Mouse (Mus musculus): Measurements from ENCODE around the gene Slc34a2.

Slc34a2 gene

GRCm38 (mm10) chr5:53037781-53038180 is at the start of gene Slc34a2:
TSS of gene Slc34a2 (plus strand) at chr5:53038081.
- DNase-seq, result no peak

- DNase-seq, result no peak
These were observed 47.1 kb upstream of the Slc34a2 start for GRCm38 (mm10) chr5:52990687-52991341.

DNA sequence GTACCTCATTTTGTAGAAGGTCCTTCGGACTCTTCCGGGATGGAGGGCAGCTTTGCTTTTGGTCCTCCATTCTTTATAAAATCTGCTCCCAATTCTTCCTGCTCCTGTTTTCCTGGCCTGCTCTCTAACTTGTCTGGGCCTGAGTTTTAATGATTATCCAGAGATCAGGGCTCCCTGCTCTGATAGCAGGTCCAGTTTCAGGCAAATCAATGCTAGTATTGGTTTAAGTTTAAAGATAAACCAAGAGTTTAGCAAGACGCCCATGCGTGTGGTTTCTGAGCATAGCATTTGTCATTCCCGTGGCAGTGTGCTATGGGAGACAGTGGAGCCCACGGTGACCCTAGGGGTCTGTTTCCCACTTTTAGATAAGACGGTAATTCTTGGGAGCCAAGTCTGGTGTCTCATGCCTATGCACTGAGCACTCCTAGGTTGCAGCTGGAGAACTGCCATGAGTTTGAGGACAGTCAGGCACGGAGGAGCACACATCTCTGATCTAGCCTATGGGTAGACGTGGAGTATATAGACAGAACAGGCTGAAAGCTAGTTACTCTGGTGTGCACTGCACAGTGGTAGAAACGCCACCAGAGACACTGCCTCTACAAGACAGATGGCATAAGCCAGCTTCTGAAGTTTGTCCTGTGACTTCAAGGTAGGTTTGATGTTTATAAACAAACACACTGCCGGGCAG is 45.5 kb upstream of the Slc34a2 start:
- DNase-seq, result no peak

DNA sequence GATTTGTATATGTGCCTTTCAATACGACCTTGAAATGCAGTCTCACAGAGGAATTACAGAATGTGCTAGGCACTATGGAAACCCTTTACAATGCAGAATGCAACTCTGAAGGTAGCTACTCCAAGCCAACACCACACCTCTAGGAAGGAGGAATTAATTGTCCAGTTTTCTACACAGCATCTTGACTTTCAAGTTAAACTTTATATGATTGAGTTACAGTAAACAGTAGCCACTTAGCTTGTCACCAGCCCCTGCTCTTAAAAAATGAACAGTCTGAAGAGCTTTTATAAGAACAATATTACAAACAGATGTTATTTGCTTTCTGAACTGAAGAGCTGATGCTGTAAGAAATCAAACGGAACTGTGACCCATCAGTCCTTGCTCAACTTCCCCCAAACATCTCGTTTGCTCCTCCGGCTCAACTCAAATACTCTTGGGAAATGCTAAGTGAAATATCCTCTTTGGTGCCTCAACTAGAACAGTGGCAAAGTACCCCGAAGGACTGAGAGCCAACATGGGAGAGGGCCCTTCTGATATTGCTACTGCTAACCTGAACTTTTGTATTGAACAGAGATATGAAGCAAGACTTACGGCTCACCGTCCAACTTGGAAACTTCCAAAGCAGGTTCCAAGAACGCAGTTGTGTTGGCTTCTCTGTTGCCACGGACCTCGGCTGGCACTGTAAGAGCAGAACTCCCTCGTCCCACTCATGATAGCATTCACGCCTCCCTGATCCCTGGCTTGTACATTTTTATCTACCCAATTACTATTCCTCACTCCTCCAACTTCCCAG is 44.2 kb upstream of the Slc34a2 start:
- no peak for DNase-seq

GRCm38 (mm10) chr5:52995461-52995860 is 42.4 kb upstream of the Slc34a2 start:
- DNase-seq, result no peak

DNA sequence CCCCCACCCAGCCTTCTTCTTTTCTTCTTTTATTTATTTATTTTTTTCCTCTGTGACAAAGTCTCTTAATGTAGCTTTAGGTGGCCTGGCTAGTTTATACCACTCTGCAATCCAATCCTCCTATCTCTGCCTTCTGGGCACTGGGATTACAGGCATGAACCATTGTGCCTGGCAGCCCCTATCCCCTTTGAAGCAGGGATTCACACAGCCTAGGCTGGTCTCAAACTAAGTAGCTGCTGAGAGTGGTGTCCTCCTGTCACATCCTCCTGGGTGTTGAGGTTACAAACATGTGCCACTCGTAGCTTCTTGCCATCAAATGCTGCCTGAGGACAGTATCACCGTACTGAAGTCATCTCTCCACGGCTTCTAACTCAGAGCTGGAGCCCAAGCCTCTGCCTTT is 41.7 kb upstream of the Slc34a2 start:
- no peak for DNase-seq

GRCm38 (mm10) chr5:52996601-52997000 is 41.3 kb upstream of the Slc34a2 start:
- peak in 1 of 2 experiments; percentile 26 for DNase-seq

DNA sequence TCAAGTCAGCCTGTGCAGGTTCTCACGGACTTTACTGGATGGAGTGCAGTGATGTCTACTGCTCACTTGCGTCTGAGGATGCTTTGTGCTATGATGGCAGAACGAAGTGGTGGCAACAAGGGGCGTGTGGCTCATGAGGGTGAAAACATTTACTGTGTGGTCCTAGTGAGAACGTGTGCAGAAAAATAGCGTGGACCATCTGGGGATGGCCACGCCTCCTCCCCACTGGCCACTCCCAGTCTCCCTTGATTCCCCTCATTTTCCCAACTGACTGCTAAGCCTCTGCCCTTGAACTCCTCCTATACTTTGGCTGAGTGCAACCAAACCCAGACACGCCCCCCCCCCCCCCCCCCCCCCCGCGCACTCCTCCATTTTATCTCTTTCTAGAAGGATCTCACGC is 40.8 kb upstream of the Slc34a2 start:
- no peak for DNase-seq

DNA sequence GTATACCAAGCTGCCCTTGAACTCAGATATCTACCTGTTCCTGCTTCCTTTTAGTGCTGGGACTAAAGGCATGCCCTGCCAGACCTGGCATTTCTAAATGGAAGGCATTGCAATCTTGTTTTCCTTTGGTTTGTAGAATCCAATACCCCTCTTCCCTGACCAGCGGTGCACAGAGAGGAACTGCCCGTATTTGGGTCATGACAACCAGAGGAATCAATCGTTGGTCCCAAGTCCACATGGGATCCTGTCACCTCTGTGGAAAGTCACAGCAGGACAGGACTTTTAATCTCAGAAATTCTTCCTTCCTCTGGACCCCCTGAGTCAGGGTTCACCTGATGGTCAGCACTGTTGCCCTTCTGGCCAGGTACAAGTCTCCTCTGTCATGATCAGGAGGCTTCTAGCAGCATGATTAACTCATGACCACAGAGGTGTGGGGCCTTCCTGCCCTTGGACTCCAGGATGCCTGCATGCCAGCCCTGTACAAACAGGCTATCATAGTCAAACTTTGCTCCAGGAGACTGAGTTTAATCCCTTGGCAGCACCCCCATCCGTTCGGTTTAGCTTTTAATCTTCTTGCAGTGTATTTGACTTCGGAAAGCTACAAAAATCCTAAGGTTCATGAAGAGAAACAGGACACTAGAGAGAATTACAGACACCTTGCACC is 39.7 kb upstream of the Slc34a2 start:
- DNase-seq, result peak in 1 of 2 experiments; percentile 32

GRCm38 (mm10) chr5:53000169-53000872 is 37.6 kb upstream of the Slc34a2 start:
- no peak for DNase-seq

DNA sequence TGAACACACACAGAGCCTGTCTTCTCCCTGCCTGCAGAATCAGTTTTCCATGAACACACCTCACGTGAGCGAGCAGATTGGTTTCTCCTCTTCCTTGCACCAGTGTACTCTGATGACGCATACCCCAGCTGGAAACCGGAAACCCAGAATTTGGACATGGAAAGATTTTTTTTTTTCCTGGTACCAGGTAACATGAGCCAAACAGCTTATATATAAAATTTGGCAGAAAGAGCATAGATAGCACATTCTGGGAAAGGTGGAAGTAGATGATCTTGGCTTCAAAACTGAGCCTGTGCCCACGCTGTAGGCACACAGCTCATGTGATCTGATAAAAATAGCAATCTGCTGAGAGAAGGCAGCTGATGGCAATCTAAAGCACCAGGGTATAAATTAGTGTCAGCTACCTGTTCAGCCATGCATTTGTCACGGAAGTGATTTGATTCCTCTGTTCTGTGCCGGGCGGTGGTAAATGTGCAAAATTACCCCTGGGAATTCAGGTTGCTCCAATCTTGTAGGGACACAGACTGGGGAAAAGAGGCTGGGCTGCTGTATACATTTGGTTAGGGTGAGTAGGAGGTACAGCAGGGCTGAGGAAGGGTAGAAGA is 35.2 kb upstream of the Slc34a2 start:
- DNase-seq, result no peak

DNA sequence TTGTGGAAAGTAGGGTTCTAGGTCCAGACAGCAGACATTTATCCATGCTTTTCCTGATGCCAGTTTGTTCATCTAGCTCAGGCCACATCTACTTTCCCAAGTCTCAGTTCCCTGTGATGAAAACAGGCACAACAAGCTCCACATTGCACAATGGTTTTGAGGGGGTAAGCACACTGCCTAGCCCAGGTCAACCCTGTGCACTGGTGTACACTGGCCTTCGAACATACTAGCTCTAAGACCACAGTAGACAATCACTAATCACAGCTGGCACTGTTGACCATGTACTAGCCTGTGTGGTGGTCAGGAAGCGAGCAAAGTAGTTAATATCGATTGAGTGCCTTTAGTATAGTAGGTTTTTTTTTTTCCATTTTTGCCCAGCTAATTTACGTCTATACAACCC is 34.4 kb upstream of the Slc34a2 start:
- no peak for DNase-seq

DNA sequence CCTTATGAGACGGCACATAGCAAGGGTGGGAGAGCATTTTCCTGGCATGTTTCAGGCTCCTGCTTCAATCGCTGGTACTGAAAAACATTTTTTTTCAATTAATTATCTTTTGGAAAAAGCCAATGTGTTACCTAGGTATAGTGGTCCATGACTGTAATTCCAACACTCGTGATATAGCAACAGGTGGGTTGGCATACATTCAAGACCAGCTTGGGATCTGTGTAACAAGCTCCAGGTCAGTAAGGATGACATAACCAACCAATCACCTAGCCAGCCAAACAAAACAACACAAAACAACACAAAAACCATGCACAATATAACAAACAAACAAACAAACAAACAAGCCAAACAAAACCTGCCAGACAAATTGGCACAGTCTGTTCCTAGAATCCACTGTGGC is 33.9 kb upstream of the Slc34a2 start:
- no peak for DNase-seq

GRCm38 (mm10) chr5:53009027-53009769 is 28.7 kb upstream of the Slc34a2 start:
- DNase-seq, result peak; percentile 27 to 47

DNA sequence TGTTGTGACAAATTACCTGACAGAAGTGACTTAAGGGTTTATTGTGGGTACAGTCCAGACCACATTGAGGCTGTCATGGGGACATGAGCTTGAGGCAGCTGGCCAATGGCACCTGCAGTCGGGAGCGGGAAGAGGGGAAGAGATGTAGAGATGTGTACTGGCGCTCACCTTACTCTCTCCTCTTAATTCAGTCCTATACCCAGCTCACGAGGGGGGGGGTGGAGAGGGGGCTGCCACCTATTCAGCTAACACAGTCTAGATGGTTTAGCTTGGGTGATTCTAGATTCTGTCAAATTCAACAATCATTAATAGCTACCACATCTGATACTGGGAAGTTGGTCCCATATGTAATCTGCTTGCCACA is 28.1 kb upstream of the Slc34a2 start:
- peak in 1 of 2 experiments; percentile 25 for DNase-seq

- no peak for DNase-seq
These were observed 26.6 kb upstream of the Slc34a2 start for GRCm38 (mm10) chr5:53011327-53011726.

- no peak for DNase-seq
These were observed 21.3 kb upstream of the Slc34a2 start for GRCm38 (mm10) chr5:53016606-53017005.

GRCm38 (mm10) chr5:53018316-53018715 is 19.6 kb upstream of the Slc34a2 start:
- DNase-seq, result no peak

DNA sequence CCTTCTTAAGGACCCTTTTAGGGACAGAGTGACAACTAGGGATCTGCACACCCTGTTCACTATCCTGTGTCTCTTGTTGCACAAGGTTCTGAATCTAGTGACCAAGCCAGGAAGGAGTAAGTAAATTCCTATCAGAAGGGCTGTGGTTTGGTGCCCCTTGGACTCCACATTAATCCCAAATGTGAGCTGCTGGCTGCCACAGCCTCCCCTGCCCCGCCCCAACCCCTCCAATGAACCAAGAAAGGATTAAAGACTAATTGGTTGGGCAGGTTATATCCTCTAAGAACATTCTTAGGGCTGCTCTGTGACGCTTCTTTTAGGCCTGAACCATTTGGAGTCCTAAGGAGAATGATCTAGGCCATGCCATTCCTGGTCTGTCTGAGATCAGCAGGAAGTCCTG is 14.4 kb upstream of the Slc34a2 start:
- peak in 1 of 2 experiments; percentile 17 for DNase-seq

DNA sequence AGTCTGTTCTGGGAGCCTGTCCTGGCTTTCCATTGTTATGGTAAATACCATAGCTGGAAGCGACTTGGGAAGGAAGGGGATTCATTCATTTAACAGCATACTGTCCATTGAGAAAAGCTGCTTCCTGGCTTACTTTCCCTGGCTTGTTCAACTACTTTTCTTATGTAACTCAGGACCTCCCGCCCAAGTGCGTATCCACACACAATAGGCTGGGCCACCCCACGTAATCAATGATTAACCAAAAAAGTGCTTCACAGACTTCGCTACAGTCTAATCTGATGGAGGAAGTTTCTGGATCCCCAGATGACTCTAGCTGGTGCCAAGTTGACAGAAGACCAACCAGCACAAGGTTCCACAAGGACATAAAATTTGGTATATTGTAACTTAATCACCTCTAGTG is 14.0 kb upstream of the Slc34a2 start:
- peak in 1 of 2 experiments; percentile 27 for DNase-seq

DNA sequence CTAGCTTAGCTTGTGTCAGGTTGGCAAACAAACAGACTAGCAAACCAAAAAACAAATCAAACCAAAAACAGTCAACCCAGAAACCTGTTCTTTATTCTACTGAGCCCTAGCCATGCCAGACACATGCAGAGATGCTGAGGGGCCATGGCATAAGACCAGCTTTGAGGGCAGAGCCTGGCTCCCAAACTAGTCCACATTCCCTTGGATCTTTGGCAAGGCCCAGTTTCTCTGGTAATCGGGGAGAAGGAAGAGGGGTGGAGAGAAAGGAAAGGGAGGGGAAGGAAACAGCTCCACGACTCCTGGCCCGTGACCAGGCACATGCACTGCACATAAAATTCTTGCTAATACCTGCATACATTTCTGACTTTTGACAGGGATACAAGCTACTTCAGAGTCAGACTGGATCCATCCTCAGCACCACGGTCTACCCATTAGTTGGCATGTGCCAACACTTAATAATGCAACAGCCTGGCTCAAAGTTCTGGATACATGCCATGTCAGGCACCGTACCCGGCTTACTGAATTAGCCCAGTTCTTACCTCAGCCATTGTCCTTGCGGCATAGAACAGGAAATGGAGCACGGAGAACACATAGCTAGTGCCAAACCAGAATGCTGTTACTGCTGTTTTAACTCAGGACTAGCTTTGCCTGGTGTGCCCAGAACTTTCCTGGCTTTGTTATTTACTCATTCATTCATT is 12.5 kb upstream of the Slc34a2 start:
- no peak for DNase-seq

Measured in kidney, postnatal 4 days (tissue).